Mouse (Mus musculus) heart, adult 2 months (tissue): ENCODE measurements at regions not wholly inside any gene's neighbourhood (a gene's known extent, or its start where the extent isn't known, plus 50 kb on each side); places are given as distances from the start of the nearest gene placed in this dataset.

Experiments used
- CTCF ChIP-seq: fragments of 200-600 bp; IDR thresholded peaks from 2 replicates; pipeline ENCODE4 v1.8.1; 2022; ENCODE audit warnings: antibody characterized with exemption, mild to moderate bottlenecking, moderate library complexity
- EP300 ChIP-seq: fragments of 200-500 bp; IDR thresholded peaks from 2 replicates; pipeline ENCODE4 v1.6.1; 2011; ENCODE audit warnings: low read depth, low read length, control low read depth; ENCODE audit not compliant: insufficient read depth
- POLR2A ChIP-seq: fragments of 200-500 bp; IDR thresholded peaks from 2 replicates; pipeline ENCODE4 v1.6.1; 2011; ENCODE audit warnings: mild to moderate bottlenecking, low read depth, low read length, control low read depth; ENCODE audit not compliant: insufficient read depth

GRCm38 (mm10) chr16:30151104-30151503 lies 86.9 kb downstream of the Hes1 start:
- TF ChIP-seq CTCF: no peak
- no peak for TF ChIP-seq POLR2A
- TF ChIP-seq EP300: no peak
